Mouse (Mus musculus) ES-Bruce4 (cell line): ENCODE measurements around the gene Jakmip3.

Experiments used
- CTCF ChIP-seq: IDR thresholded peaks from one replicate; pipeline ENCODE4 v1.8.1; 2011; ENCODE audit warnings: low read depth, low read length
- EP300 ChIP-seq: IDR thresholded peaks from 2 replicates; pipeline ENCODE4 v1.6.1; 2011; ENCODE audit warnings: low read depth, low read length; ENCODE audit not compliant: insufficient read depth
- POLR2A ChIP-seq: IDR thresholded peaks from one replicate; pipeline ENCODE4 v1.8.1; 2011; ENCODE audit warnings: low read length; ENCODE audit not compliant: insufficient read depth

DNA sequence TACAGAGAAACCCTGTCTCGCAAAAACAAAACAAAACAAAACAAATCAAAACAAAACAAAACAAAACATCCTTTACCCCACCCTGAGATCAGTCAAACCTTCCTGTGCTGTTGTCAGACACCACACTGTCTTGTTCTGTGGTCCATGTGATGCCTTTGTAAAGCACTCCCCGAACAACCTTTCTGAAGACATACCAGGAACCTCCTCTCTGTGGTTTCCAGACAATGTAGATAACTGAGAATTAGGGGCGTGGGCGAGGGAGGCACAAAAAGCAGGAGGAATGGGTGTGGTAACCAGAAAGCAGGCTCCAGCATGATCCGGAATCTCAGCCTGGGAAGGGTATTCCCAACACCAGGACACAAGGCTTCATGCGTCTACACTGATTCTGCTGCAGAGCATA, 74.6 kb downstream of the Jakmip3 start:
- no peak for TF ChIP-seq POLR2A
- no peak for TF ChIP-seq CTCF
- TF ChIP-seq EP300, result no peak
